Mouse (Mus musculus): ENCODE results near the gene Mpi. TPM values are rescaled to one million over a fixed set of nuclear protein-coding genes. Genes with fewer than 3 reads are reported as not detected.

Mpi gene
- polyA plus RNA-seq (2016; fragmentation: Nextera tagmentation; extraction: Ambion mirVana), result 63.2 and 66.9 TPM in 2 replicates

GRCm38 (mm10) chr9:57552139-57552887 is at the start of gene Mpi:
Gene Mpi, minus strand, starts transcription at chr9:57552763.
- Histone ChIP-seq H3K27me3 (ENCODE audit: poor library complexity, severe bottlenecking) (no peaks in the 10 kb centered on the region), H3K4me3 (peak within 1 kb of the TSS; percentile 81), H3K36me3 (replicated peaks) (peaks cover 36% of the 10 kb centered on the region), H3K9me3 (no peaks in the 10 kb centered on the region), H3K4me1 (peaks cover 31% of the 10 kb centered on the region), H3K27ac (peak within 1 kb of the TSS; percentile 85)
- DNase-seq (ENCODE audit: extremely low spot score, low spot score), result peak; percentile 72
- 1% methylated on average over 28 of the region's 28 CpGs for WGBS

GRCm38 (mm10) chr9:57602098-57602497 is 49.5 kb upstream of the Mpi start:
- 0 out of 2 replicates have a peak overlapping the region, but pooled peaks have one; percentile 11 for H3K27ac ChIP-seq
- peaks cover 35% of the 10 kb centered on the region for H3K27me3 ChIP-seq (ENCODE audit: poor library complexity, severe bottlenecking)
- H3K9me3 ChIP-seq, result no peaks in the 10 kb centered on the region
- no peak overlapping the region for H3K4me3 ChIP-seq
- DNase-seq (ENCODE audit: extremely low spot score, low spot score), result no peak
- 73% methylated on average over 8 of the region's 8 CpGs for WGBS
- peaks cover 69% of the 10 kb centered on the region for H3K4me1 ChIP-seq
- no peaks in the 10 kb centered on the region for H3K36me3 ChIP-seq (replicated peaks)

DNA sequence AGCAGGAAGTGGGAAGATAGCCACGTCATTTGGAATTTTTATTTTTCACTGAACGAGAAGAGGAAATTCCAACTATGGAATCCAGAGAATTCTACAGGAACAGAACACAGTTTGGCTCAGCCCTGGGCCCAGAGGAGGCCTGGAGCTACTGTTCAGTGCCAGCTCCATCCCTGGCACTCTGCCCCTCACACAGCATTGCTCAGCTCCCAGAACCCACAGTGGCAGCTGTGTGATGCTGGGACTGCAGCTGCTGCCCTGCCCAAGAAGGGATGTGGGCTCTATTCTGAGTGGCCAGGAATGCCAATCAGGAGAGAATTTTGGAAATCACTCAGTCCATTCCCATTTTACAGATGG is 48.8 kb upstream of the Mpi start:
- no peak overlapping the region for H3K4me3 ChIP-seq
- WGBS, result 80% methylated on average over 2 of the region's 2 CpGs
- peaks cover 28% of the 10 kb centered on the region for H3K27me3 ChIP-seq (ENCODE audit: poor library complexity, severe bottlenecking)
- H3K36me3 ChIP-seq (replicated peaks), result no peaks in the 10 kb centered on the region
- no peak for DNase-seq (ENCODE audit: extremely low spot score, low spot score)
- peaks cover 65% of the 10 kb centered on the region for H3K4me1 ChIP-seq
- no peaks in the 10 kb centered on the region for H3K9me3 ChIP-seq
- peak overlapping the region; percentile 11; the same call in 1 of the 2 replicates for H3K27ac ChIP-seq

DNA sequence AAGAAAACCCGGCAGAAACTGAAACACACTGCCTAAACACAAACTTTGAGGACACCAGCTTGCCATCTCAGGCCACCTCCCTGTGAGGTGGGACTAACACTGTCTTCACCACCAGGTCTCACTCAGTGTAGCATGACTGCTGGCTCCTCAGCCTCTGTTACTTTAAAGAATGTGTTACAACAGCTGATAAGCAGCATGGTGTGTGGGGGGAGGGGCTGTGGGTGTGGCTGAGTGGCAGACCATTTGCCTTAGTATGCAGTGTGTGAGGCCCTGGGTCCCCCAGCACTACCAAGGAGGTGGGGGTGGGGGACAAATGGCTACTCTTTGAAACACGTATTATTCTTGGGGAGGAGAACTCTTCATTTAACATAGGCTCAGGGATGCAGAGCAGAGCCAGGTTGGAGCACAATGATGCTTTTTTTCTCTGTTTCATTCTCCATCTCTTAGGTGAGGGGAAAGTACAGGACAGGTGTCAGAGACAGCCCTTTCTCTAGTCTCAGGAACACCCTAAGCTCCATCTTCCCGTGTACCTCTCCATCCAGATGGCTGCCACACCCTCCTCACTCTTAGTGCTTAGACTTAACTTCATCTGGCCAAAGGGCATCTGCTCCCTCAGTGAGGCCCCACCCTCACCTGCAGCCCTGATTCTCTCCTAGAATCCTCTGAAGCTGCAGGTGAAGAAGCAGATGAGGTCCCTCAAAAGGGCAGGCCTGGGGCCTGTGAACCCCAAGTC is 48.2 kb upstream of the Mpi start:
- H3K36me3 ChIP-seq (replicated peaks), result no peaks in the 10 kb centered on the region
- DNase-seq (ENCODE audit: extremely low spot score, low spot score), result peak; percentile 39
- H3K9me3 ChIP-seq, result no peaks in the 10 kb centered on the region
- no peak overlapping the region; the same call in 1 of the 2 replicates for H3K4me3 ChIP-seq
- peak overlapping the region; percentile 78 for H3K27ac ChIP-seq
- H3K4me1 ChIP-seq, result peaks cover 59% of the 10 kb centered on the region
- H3K27me3 ChIP-seq (ENCODE audit: poor library complexity, severe bottlenecking), result peaks cover 22% of the 10 kb centered on the region
- 9% methylated on average over 3 of the region's 3 CpGs for WGBS

- WGBS, result 35% methylated on average over 8 of the region's 8 CpGs
- DNase-seq (ENCODE audit: extremely low spot score, low spot score), result peak; percentile 34
- Histone ChIP-seq H3K27me3 (ENCODE audit: poor library complexity, severe bottlenecking) (peaks cover 4% of the 10 kb centered on the region; the same call in 1 of the 2 replicates), H3K9me3 (no peaks in the 10 kb centered on the region), H3K27ac (peak overlapping the region; percentile 78), H3K4me3 (peak overlapping the region; percentile 16; the same call in 1 of the 2 replicates), H3K4me1 (peaks cover 59% of the 10 kb centered on the region), H3K36me3 (replicated peaks) (peaks cover 15% of the 10 kb centered on the region)
These were observed 46.4 kb upstream of the Mpi start for GRCm38 (mm10) chr9:57598851-57599563.

DNA sequence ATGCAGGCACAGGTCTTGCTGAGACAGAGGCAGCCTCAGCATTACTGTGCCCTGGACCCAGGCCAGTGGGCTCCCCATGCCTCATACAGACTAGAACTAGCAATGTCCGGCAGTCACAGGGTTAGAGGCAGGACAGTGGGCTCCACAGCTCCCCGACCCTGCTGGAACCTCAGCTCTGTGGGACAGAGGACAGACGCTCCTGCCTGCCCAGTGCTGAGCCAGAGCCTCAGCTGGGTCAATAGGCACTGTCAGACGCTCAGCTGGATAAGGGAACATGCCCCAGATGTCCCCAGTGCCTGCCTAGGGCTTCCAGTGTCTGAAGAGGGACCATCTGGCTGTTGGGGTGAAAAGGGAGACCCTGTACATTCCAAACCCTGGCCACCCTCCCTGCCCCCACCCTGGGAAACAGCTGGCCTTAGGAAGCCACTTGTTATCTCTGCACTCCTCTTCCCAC is 45.4 kb upstream of the Mpi start:
- 20% methylated on average over 4 of the region's 4 CpGs for WGBS
- Histone ChIP-seq H3K36me3 (replicated peaks) (peaks cover 25% of the 10 kb centered on the region), H3K9me3 (no peaks in the 10 kb centered on the region), H3K4me3 (0 out of 2 replicates have a peak overlapping the region, but pooled peaks have one; percentile 2), H3K27ac (peak overlapping the region; percentile 78), H3K4me1 (peaks cover 69% of the 10 kb centered on the region), H3K27me3 (ENCODE audit: poor library complexity, severe bottlenecking) (no peaks in the 10 kb centered on the region)
- DNase-seq (ENCODE audit: extremely low spot score, low spot score), result no peak

- no peak overlapping the region for H3K4me3 ChIP-seq
- 86% methylated on average over 8 of the region's 8 CpGs for WGBS
- H3K4me1 ChIP-seq, result peaks cover 72% of the 10 kb centered on the region
- DNase-seq (ENCODE audit: extremely low spot score, low spot score), result no peak
- no peaks in the 10 kb centered on the region for H3K9me3 ChIP-seq
- H3K27ac ChIP-seq, result peak overlapping the region; percentile 78; the same call in 1 of the 2 replicates
- H3K27me3 ChIP-seq (ENCODE audit: poor library complexity, severe bottlenecking), result no peaks in the 10 kb centered on the region
- H3K36me3 ChIP-seq (replicated peaks), result peaks cover 32% of the 10 kb centered on the region
These were observed 44.7 kb upstream of the Mpi start for GRCm38 (mm10) chr9:57597265-57597664.

DNA sequence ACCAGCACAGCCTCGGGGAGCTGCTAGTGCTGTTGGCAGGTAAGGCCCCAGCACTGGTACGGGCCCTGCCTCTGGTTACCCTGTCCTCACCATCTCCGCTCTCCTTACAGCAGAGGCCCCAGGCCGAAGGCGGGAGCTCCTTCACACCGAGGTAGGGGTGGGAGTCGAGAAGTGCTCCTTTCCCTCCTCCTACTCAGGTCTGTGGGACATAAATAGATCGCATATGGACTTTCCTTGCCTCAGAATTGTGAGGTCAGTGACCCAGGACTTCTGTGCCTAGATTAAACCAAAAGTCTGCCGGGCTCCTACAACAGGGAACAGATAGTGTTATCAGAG is 41.6 kb upstream of the Mpi start:
- 80% methylated on average over 9 of the region's 9 CpGs for WGBS
- Histone ChIP-seq H3K36me3 (replicated peaks) (peaks cover 39% of the 10 kb centered on the region), H3K4me1 (peaks cover 63% of the 10 kb centered on the region), H3K4me3 (no peak overlapping the region), H3K27ac (no peak overlapping the region; the same call in 1 of the 2 replicates), H3K9me3 (no peaks in the 10 kb centered on the region), H3K27me3 (ENCODE audit: poor library complexity, severe bottlenecking) (peaks cover 9% of the 10 kb centered on the region; the same call in 1 of the 2 replicates)
- DNase-seq (ENCODE audit: extremely low spot score, low spot score), result no peak

DNA sequence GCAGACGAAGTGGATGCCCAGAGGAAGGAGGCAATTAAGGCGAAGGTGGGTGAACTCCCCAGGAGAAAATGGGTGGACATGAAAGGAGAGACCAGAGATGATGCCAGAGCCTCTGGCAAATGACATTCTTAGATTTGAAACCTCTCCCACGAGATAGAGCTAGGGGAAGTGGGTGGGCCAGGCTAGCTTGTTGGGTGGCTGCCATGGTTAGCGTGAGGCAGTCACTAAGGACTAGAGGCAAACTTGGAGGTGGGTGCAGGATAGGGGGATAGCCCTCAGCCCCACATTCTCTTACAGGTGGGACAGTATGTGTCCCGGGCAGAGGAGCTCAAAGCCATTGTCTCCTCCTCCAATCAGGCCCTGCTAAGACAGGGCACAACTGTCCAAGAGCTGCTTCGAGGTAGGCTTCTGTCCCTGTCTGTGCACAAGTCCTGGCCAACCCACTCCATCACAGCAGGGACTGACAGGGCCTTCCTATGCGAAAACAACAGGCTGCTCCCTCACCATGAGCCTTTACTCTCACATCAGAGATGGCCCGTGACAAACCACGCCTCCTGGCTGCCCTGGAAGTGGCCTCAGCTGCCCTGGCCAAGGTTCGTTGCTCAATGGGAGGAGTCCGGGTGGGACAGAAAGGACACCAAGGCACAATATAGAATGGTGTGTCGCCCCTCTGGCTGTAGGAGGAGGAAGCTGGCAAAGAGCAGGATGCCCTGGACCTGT is 41.1 kb upstream of the Mpi start:
- no peak overlapping the region; the same call in 1 of the 2 replicates for H3K27ac ChIP-seq
- no peak for DNase-seq (ENCODE audit: extremely low spot score, low spot score)
- WGBS, result 59% methylated on average over 12 of the region's 12 CpGs
- H3K4me3 ChIP-seq, result no peak overlapping the region
- no peaks in the 10 kb centered on the region for H3K9me3 ChIP-seq
- peaks cover 39% of the 10 kb centered on the region for H3K36me3 ChIP-seq (replicated peaks)
- H3K4me1 ChIP-seq, result peaks cover 63% of the 10 kb centered on the region
- peaks cover 9% of the 10 kb centered on the region; the same call in 1 of the 2 replicates for H3K27me3 ChIP-seq (ENCODE audit: poor library complexity, severe bottlenecking)

- Histone ChIP-seq H3K36me3 (replicated peaks) (peaks cover 59% of the 10 kb centered on the region), H3K4me1 (peaks cover 47% of the 10 kb centered on the region), H3K27ac (no peak overlapping the region), H3K9me3 (no peaks in the 10 kb centered on the region), H3K27me3 (ENCODE audit: poor library complexity, severe bottlenecking) (peaks cover 9% of the 10 kb centered on the region; the same call in 1 of the 2 replicates), H3K4me3 (peak overlapping the region; percentile 74)
- DNase-seq (ENCODE audit: extremely low spot score, low spot score), result no peak
- 34% methylated on average over 5 of the region's 5 CpGs for WGBS
These were observed 38.2 kb upstream of the Mpi start for GRCm38 (mm10) chr9:57590726-57591125.

- Histone ChIP-seq H3K27me3 (ENCODE audit: poor library complexity, severe bottlenecking) (peaks cover 9% of the 10 kb centered on the region; the same call in 1 of the 2 replicates), H3K4me1 (peaks cover 47% of the 10 kb centered on the region), H3K4me3 (peak within 1 kb of the TSS; percentile 74), H3K27ac (peak within 1 kb of the TSS; percentile 87), H3K36me3 (replicated peaks) (peaks cover 57% of the 10 kb centered on the region), H3K9me3 (no peaks in the 10 kb centered on the region)
- peak; percentile 67 for DNase-seq (ENCODE audit: extremely low spot score, low spot score)
- under 1% methylated on average over 58 of the region's 58 CpGs for WGBS
These were observed 36.9 kb upstream of the Mpi start, which contains the start of gene Ulk3 for GRCm38 (mm10) chr9:57589224-57590126. Gene Ulk3, plus strand, starts transcription at chr9:57589452.
